Mouse (Mus musculus) brain, embryonic 14.5 days (tissue): ENCODE measurements at regions not wholly inside any gene's neighbourhood (a gene's known extent, or its start where the extent isn't known, plus 50 kb on each side); places are given as distances from the start of the nearest gene placed in this dataset.

ENCODE experiments used
- CTCF ChIP-seq: fragments of 200-500 bp; IDR thresholded peaks from 2 replicates; pipeline ENCODE4 v1.5.1; 2012; ENCODE audit warnings: inconsistent platforms, mild to moderate bottlenecking, moderate library complexity, borderline replicate concordance; ENCODE audit not compliant: insufficient read depth, insufficient read length; ENCODE audit errors: extremely low read depth
- POLR2A ChIP-seq: fragments of 200-500 bp; IDR thresholded peaks from 2 replicates; pipeline ENCODE4 v1.6.1; 2012; ENCODE audit warnings: mild to moderate bottlenecking, inconsistent platforms, borderline replicate concordance; ENCODE audit not compliant: poor library complexity, insufficient read depth, insufficient read length, severe bottlenecking; ENCODE audit errors: extremely low read depth

GRCm38 (mm10) chr12:7859533-7859932, 117.9 kb upstream of the Apob start:
- TF ChIP-seq POLR2A (no peak), CTCF (no peak)
